Comparison of ENCODE assay signal across 8 mouse cellular contexts in the genomic region with DNA sequence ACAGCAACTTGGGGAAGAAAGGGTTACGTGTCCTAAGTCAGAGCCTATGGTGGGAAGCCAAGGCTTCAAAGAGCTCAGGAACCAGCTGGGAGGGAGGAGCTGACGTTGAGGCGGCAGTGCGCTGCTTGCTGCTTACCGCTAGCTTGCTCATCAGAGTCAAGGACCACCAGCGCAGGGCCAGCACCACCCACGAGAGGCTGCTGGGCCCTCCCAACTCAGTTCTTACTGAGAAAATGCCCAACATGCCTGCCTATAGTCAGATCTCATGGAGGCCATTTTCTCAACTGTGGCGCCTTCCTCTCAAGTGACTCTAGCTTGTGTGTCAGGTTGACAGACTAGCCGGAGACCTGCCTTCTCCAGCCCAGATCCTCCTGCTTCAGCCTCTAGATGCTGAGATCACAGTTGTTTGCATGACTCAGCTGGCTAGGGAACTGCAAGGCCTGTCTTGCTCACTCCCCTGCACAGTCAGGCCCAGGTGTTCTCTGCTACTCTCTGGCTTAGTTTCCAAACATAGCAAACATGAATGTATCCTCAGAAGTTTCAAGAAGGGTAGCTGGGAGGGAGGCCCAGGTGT. TPM values are rescaled to one million over a fixed set of nuclear protein-coding genes. Genes with fewer than 3 reads are reported as not detected.
DNase-seq lines count a peak whose midpoint lies in the region; ATAC-seq and TF ChIP-seq lines count a peak whose summit lies in the region.

No protein-coding gene starts in this region.

- no peak overlapping the region for H3K4me2 ChIP-seq in forebrain, embryonic 14.5 days (ENCODE audit: low read length)
- peak overlapping the region; percentile 17; the same call in 1 of the 2 replicates for H3K4me2 ChIP-seq in limb, embryonic 11.5 days (ENCODE audit: low read depth, severe bottlenecking)

- no peak for ATAC-seq in G1E (ENCODE audit: extremely low read depth, insufficient number of reproducible peaks, low FRiP score, poor library complexity, severe bottlenecking)
- ATAC-seq in forebrain, embryonic 14.5 days: peak; percentile 72
- ATAC-seq in limb, embryonic 11.5 days (ENCODE audit: insufficient number of reproducible peaks, low FRiP score, low TSS enrichment, low read depth): no peak

- H3K4me3 ChIP-seq in G1E (ENCODE audit: low read depth, low read length): 0 out of 2 replicates have a peak overlapping the region, but pooled peaks have one; percentile 4
- no peak overlapping the region for H3K4me3 ChIP-seq in forebrain, embryonic 14.5 days (ENCODE audit: low read depth, low read length)
- no peak overlapping the region for H3K4me3 ChIP-seq in limb, embryonic 11.5 days (ENCODE audit: low read depth, low read length)

- 22% methylated on average over 9 of the region's 9 CpGs for WGBS in forebrain, embryonic 14.5 days
- 17% methylated on average over 9 of the region's 9 CpGs for whole genome bisulfite sequencing in limb, embryonic 11.5 days

- DNase-seq in cerebellum, postnatal 25 days: peak; percentile 54 to 55
- no peak for DNase-seq in cerebellum, adult 18-20 months
- DNase-seq in G1E (ENCODE audit: low spot score): no peak
- peak; percentile 81 for DNase-seq in forebrain, embryonic 14.5 days (ENCODE audit: low spot score)
- peak; percentile 70 for DNase-seq in limb, embryonic 11.5 days (ENCODE audit: low spot score)
- peak; percentile 73 for DNase-seq in naive thymus-derived CD4-positive, alpha-beta T cell, adult 2 months (ENCODE audit: low read depth)
- no peak for DNase-seq in natural killer cell, adult 2 months (ENCODE audit: low spot score in 2 of 2)
- no peak for DNase-seq in right cerebral cortex, adult 18-20 months

- peak overlapping the region; percentile 48; the same call in 1 of the 2 replicates for H3K27ac ChIP-seq in forebrain, embryonic 14.5 days (ENCODE audit: low read depth, low read length)
- no peak overlapping the region for H3K27ac ChIP-seq in limb, embryonic 11.5 days (replicated peaks; ENCODE audit: low read depth, low read length)

- no peak overlapping the region for H3K9ac ChIP-seq in forebrain, embryonic 14.5 days (ENCODE audit: low read length)
- no peak overlapping the region for H3K9ac ChIP-seq in limb, embryonic 11.5 days (ENCODE audit: low read length)

- H3K9me3 ChIP-seq in G1E (replicated peaks): no peaks in the 10 kb centered on the region
- no peaks in the 10 kb centered on the region for H3K9me3 ChIP-seq in forebrain, embryonic 14.5 days (replicated peaks; ENCODE audit: control insufficient read depth, low read length)
- H3K9me3 ChIP-seq in limb, embryonic 11.5 days (ENCODE audit: control insufficient read depth, low read length): no peaks in the 10 kb centered on the region

- H3K27me3 ChIP-seq in G1E (ENCODE audit: insufficient read depth, low read length): no peaks in the 10 kb centered on the region
- no peaks in the 10 kb centered on the region for H3K27me3 ChIP-seq in forebrain, embryonic 14.5 days (replicated peaks; ENCODE audit: control insufficient read depth, insufficient read depth, low read length)
- no peaks in the 10 kb centered on the region for H3K27me3 ChIP-seq in limb, embryonic 11.5 days (ENCODE audit: control insufficient read depth, insufficient read depth, low read length)

- TF ChIP-seq CTCF in G1E (IDR thresholded peaks at IDR 0.05; ENCODE audit: low read depth, low read length): no peak

- H3K4me1 ChIP-seq in G1E (ENCODE audit: insufficient read depth, low read depth, low read length): peaks cover 36% of the 10 kb centered on the region
- H3K4me1 ChIP-seq in forebrain, embryonic 14.5 days (ENCODE audit: control insufficient read depth, insufficient read depth, low read length): peaks cover 18% of the 10 kb centered on the region
- H3K4me1 ChIP-seq in limb, embryonic 11.5 days (ENCODE audit: control insufficient read depth, insufficient read depth, low read length): peaks cover 22% of the 10 kb centered on the region

- peaks cover 61% of the 10 kb centered on the region for H3K36me3 ChIP-seq in G1E (replicated peaks)
- no peaks in the 10 kb centered on the region for H3K36me3 ChIP-seq in forebrain, embryonic 14.5 days (ENCODE audit: control insufficient read depth, insufficient read depth, low read length)
- no peaks in the 10 kb centered on the region; the same call in 1 of the 2 replicates for H3K36me3 ChIP-seq in limb, embryonic 11.5 days (ENCODE audit: control insufficient read depth, insufficient read depth, low read length)

RNA-seq across cellular contexts. Expression of gene Frmd8, which starts 51.7 kb away (rescaled TPM):
- 8.9 and 15.1 TPM in 2 replicates for total RNA-seq in G1E (2014; fragmentation: Nextera tagmentation)
- 14.5 and 15.2 TPM in 2 replicates for total RNA-seq in G1E (2017)
- polyA plus RNA-seq in G1E (2012): 21.0 and 21.9 TPM in 2 replicates
- 13.1 and 16.0 TPM in 2 replicates for polyA plus RNA-seq in forebrain, embryonic 14.5 days (2014; fragmentation: Nextera tagmentation; extraction: Ambion mirVana)
- polyA plus RNA-seq in limb, embryonic 11.5 days (2014; fragmentation: Nextera tagmentation; extraction: Ambion mirVana): 21.2 and 24.4 TPM in 2 replicates

RNA-seq across cellular contexts. Expression of gene Scyl1, which starts 52.1 kb away (rescaled TPM):
- total RNA-seq in G1E (2014; fragmentation: Nextera tagmentation) (27.7 and 37.5 TPM in 2 replicates), G1E (2017) (40.3 and 41.2 TPM in 2 replicates)
- polyA plus RNA-seq in G1E (2012): 65.6 and 72.6 TPM in 2 replicates
- polyA plus RNA-seq in forebrain, embryonic 14.5 days (2014; fragmentation: Nextera tagmentation; extraction: Ambion mirVana): 56.1 and 67.9 TPM in 2 replicates
- 65.8 and 66.6 TPM in 2 replicates for polyA plus RNA-seq in limb, embryonic 11.5 days (2014; fragmentation: Nextera tagmentation; extraction: Ambion mirVana)

RNA-seq across cellular contexts. Expression of gene Slc25a45, which starts 54.3 kb away (rescaled TPM):
- total RNA-seq in G1E (2014; fragmentation: Nextera tagmentation) (3.5 and 6.4 TPM in 2 replicates), G1E (2017) (10.9 and 12.5 TPM in 2 replicates)
- polyA plus RNA-seq in G1E (2012): 0.68 and 0.93 TPM in 2 replicates
- polyA plus RNA-seq in forebrain, embryonic 14.5 days (2014; fragmentation: Nextera tagmentation; extraction: Ambion mirVana): 1.7 TPM in 2 replicates
- 1.5 TPM in 2 replicates for polyA plus RNA-seq in limb, embryonic 11.5 days (2014; fragmentation: Nextera tagmentation; extraction: Ambion mirVana)

Comparison
In these comparisons a context has a peak if more than half of its experiments do, and no peak if none do; other contexts are left out.
1. DNase-seq: peak in cerebellum, postnatal 25 days (2 of 2), forebrain, embryonic 14.5 days (single experiment), limb, embryonic 11.5 days (single experiment) and naive thymus-derived CD4-positive, alpha-beta T cell, adult 2 months (single experiment); none in cerebellum, adult 18-20 months (0 of 2), G1E (single experiment), natural killer cell, adult 2 months (0 of 2) and right cerebral cortex, adult 18-20 months (single experiment).